Mouse (Mus musculus): ENCODE results near the gene Gm10662. TPM values are rescaled to one million over a fixed set of nuclear protein-coding genes. Genes with fewer than 3 reads are reported as not detected.
"Not testable (repeated sequence)": the region's sequence is repeated elsewhere in the genome, so short reads cannot be mapped to it uniquely, and the experiment has no call there.

The Gm10662 gene
- not detected for total RNA-seq (2021)

DNA sequence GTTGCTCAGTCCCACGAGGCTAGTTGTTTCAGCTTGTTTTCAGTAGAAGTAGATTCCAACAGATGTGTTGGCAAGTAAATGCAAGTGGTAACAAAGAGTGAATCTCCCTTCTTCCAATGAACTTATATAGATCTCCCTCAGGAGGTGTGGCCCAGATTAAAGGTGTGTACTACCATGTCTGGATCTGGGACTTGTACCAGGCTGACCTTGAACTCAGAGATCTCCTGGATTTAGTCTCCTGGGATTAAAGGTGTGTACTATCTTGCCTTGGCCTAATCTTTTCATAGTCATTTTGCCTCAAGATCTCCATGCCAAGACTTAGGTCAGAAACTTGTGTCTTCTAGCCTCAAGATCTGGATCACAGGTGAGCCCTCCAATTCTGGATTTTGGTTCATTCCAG is at the start of gene Gm10662:
Gm10662 (minus strand) TSS at position 101 of the 400 bp plus-strand sequence.
- not testable (repeated sequence) for DNase-seq

DNA sequence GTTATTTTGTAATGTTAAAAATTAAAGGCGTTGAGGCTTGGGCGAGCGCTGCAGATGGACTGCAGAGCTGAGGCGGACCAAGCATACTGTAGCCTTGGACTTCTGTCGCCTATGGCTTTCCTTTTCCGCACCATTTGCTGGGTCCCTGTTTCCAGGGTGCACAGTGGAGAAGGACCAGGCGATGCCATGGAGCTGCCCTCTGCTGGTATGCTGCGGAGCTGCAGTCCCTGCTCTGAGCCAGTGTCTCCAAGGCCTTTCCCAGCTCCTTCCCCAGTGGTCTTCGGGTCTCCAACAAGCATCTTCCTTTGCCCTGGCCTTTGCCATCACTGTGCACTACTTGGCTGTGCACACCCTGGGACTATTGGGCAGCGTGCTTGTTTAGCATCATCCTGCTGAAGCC is 19.2 kb upstream of the Gm10662 start:
- DNase-seq = not testable (repeated sequence)

Other genes starting within 250 kb of the Gm10662 start
- gene Gm4214, start 159.8 kb downstream of the Gm10662 start, total RNA-seq (2021) = not detected
- not detected for gene Gm4216, start 124.6 kb downstream of the Gm10662 start, total RNA-seq (2021)
- not detected for gene Vmn1r163, start 88.9 kb downstream of the Gm10662 start, total RNA-seq (2021)
- gene Gm8720, start 77.0 kb downstream of the Gm10662 start, total RNA-seq (2021) = not detected
- gene Vmn1r165, start 72.9 kb upstream of the Gm10662 start, total RNA-seq (2021) = not detected
- not detected for gene Vmn1r166, start 107.2 kb upstream of the Gm10662 start, total RNA-seq (2021)
- not detected for gene Gm6902, start 134.4 kb upstream of the Gm10662 start, total RNA-seq (2021)
- not detected for gene Nlrp4e, start 156.7 kb upstream of the Gm10662 start, total RNA-seq (2021)
- under 1 TPM in 1 of 2 experiments, not detected in 1; 0.22 TPM for gene Nlrp5, start 241.4 kb upstream of the Gm10662 start, total RNA-seq (2021)

Data from layer of hippocampus, postnatal 36 days (tissue).